Mouse (Mus musculus): Measurements from ENCODE around the gene Med16. TPM values are rescaled to one million over a fixed set of nuclear protein-coding genes. Genes with fewer than 3 reads are reported as not detected.

The Med16 gene
- polyA plus RNA-seq, 1 experiment from 2014 or later, result 77.3 TPM

DNA sequence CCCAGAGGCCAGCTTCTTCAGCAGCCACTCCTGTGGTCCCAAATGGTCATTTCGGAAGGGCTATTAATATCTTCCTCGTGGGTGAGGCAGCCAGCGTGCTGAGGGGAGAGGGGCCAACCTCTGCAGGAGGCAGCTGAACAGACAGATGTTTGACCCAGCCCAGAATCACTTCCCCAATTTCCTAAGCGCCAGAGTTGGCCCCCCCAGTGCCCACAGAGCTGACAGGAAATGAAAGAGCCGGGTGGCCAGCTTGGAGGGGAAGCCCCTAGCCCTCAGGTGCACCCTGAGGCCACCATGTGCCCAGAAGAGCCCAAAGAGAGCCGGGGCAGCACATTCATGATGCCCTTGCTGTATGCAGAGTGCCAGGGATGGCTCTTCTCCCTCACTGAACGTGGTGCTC, 32.0 kb upstream of the Med16 start:
- peaks cover 80% of the 10 kb centered on the region for H3K4me1 ChIP-seq (replicated peaks)
- DNase-seq (ENCODE audit: low spot score), result no peak
- 71% methylated on average over 7 of the region's 7 CpGs for WGBS
- H3K27me3 ChIP-seq (ENCODE audit: insufficient read depth, poor library complexity, severe bottlenecking), result peaks cover 91% of the 10 kb centered on the region
- no peaks in the 10 kb centered on the region for H3K9me3 ChIP-seq
- no peak overlapping the region for H3K4me3 ChIP-seq
- H3K36me3 ChIP-seq, result peaks cover 55% of the 10 kb centered on the region
- no peak overlapping the region for H3K27ac ChIP-seq

DNA sequence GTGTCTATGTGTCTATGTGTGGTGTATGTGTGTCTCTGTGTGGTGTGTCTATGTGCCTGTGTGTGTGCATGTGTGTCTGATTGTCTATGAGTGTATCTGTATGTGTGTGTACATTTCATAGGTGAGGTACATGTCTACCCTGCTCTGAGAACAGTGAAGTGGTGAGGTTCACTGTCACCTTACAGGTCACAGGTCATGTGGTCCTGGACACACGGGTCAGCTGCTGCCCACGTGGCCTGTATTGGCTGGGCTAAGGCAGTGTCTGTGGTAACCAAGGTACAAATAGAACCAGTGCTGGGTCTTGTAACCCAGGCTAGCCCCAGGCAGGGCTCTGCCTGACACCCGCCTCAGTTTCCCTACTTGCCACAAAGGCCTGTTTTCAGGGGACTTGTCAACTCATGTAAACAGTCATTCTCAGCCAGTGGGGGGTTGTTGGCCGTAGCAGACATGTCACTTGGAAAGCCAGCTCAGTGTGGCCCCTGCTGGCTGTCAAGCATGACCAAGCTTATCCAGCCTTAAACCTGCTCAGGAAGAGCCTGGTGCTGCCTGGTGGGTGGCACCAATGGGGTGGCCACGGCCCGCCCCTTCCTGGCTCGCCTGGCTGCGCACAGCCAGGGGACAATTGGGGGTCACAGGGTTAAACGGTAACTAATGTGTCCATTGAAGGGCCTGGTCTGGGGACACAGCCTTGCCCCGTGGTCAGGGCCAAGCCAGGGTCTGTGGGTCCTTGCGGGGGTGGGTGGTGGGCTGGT, 29.2 kb upstream of the Med16 start:
- Histone ChIP-seq H3K4me1 (replicated peaks) (peaks cover 80% of the 10 kb centered on the region), H3K9me3 (no peaks in the 10 kb centered on the region), H3K27ac (peak overlapping the region; percentile 56; the same call in 1 of the 2 replicates), H3K4me3 (peak overlapping the region; percentile 16; the same call in 1 of the 2 replicates), H3K27me3 (ENCODE audit: insufficient read depth, poor library complexity, severe bottlenecking) (peaks cover 93% of the 10 kb centered on the region), H3K36me3 (peaks cover 80% of the 10 kb centered on the region)
- 37% methylated on average over 11 of the region's 11 CpGs for WGBS
- DNase-seq (ENCODE audit: low spot score), result no peak

DNA sequence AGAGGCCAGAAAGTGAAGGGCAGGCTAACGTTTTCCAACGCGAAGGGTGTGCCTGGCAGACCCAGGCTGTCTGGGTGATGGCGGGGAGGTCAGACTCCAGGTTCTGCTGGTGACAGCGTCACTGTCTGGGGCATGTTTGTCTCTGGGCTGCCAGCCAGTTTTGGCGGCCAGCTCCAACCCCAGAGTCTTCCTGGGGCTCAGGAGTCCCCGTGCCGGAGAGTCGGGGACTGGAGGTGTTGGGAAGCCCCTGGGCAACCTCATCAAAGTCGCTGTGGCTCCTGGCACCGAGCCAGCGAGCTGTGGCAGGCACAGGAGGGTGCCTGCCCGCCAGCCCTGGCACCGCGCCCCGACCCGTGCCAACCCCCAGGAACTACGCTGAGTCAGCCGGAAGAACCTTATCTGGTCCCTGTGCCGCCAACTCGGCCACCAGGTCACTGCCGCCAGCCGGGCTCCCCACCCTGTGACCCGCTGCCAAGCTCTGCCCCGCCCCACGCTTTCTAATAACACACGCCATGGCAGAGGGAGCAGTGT, 28.3 kb upstream of the Med16 start:
- peaks cover 89% of the 10 kb centered on the region for H3K4me1 ChIP-seq (replicated peaks)
- no peak for DNase-seq (ENCODE audit: low spot score)
- WGBS, result 86% methylated on average over 27 of the region's 27 CpGs
- peaks cover 86% of the 10 kb centered on the region for H3K36me3 ChIP-seq
- H3K27me3 ChIP-seq (ENCODE audit: insufficient read depth, poor library complexity, severe bottlenecking), result peaks cover 96% of the 10 kb centered on the region
- no peak overlapping the region; the same call in 1 of the 2 replicates for H3K27ac ChIP-seq
- H3K4me3 ChIP-seq, result peak overlapping the region; percentile 6; the same call in 1 of the 2 replicates
- H3K9me3 ChIP-seq, result no peaks in the 10 kb centered on the region

DNA sequence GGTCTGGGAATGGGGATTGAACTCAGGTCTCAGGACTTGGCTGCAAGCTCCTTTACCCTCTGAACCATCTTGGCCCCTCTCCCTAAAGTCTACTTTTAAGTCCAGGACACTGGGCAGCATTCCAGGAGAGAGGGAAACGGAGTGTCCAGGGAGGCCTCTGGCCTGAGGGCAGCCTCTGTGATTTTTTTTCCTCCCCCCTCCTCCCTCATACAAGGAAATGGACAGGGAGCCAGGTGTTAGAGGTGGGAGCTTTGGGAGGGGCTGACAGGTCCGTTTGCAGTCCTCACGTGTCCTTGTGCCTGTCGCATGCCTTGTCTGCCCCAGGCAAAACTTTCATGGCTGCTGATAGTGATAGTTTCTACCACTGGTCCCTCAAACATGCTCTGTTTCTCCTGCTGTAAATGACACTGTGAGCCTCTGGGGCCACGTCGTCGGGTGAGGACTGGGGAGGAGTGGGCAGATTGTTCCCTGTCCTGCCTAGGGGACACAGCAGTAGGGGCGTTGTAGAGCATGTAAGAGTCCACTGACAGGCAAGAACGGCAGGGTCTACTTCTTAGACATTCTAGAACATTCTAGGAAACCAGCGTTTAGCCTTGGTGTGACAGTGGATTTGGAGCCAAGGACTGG, 27.7 kb upstream of the Med16 start:
- Histone ChIP-seq H3K27me3 (ENCODE audit: insufficient read depth, poor library complexity, severe bottlenecking) (peaks cover 98% of the 10 kb centered on the region), H3K27ac (no peak overlapping the region; the same call in 1 of the 2 replicates), H3K36me3 (peaks cover 86% of the 10 kb centered on the region), H3K4me3 (no peak overlapping the region), H3K9me3 (no peaks in the 10 kb centered on the region), H3K4me1 (replicated peaks) (peaks cover 95% of the 10 kb centered on the region)
- DNase-seq (ENCODE audit: low spot score), result no peak
- WGBS, result 78% methylated on average over 10 of the region's 10 CpGs

DNA sequence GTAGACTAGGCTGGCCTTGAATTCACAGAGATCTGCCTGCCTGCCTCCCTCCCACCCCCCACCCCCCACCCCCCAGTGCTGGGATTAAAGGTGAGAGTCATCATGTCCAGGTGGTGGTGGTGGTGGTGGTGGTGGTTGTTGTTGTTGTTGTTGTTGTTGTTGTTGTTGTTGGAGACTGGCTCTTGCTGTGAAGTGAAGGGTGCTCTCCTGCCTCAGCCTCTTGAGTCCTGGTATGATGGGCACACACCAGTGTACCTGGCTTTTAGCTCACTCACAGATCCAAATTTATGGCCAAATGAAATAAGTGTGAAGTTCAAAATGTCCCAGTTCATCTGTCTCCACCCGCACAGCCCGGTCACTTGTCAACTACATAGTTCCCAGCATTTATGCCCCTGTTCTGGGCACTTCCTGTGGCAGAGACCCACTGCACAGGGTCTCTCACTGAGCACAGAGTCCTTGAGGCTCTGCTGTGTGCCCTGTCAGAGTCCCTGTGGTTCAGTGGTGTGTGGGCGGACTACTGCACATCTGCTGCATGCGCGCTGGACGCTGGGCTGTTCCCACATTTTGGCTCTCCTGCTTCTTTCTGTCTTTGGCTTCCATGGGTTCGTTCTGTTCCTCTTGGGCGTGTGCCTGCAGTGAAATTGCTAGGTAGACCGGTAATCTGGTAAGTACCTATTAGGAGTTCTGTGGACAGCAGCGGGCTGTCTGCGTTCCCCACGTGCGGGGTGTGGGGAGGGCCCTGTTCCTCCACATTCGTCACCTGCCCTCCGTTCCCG, 26.3 kb upstream of the Med16 start:
- no peak for DNase-seq (ENCODE audit: low spot score)
- Histone ChIP-seq H3K4me3 (no peak overlapping the region; the same call in 1 of the 2 replicates), H3K4me1 (replicated peaks) (peaks cover 98% of the 10 kb centered on the region), H3K27ac (peak overlapping the region; percentile 81), H3K27me3 (ENCODE audit: insufficient read depth, poor library complexity, severe bottlenecking) (peaks cover 98% of the 10 kb centered on the region), H3K36me3 (peaks cover 90% of the 10 kb centered on the region), H3K9me3 (no peaks in the 10 kb centered on the region)
- WGBS, result 91% methylated on average over 16 of the region's 16 CpGs

DNA sequence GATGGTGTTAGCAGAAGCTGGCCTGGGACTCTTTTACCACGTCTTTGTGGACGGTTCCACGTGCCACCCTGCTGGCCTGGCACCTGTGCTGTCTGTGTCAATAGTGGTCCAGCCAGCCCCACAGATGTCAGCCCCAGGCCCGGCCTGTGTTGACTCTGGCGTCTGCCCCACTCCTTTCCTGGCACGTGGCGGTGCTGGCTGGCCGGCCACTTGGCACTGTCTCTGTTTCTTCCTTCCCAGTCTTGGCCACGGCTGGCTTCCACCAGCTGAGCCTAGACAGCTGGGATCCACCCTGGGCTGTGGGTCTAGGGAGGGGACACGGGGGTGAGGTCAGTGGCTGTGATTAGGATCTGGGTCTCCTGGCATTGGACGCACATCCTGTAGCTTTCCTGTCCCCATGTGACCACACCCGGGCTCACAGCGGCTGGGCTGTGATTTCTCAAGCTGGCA, 25.6 kb upstream of the Med16 start:
- H3K4me3 ChIP-seq, result peak overlapping the region; percentile 29; the same call in 1 of the 2 replicates
- no peaks in the 10 kb centered on the region for H3K9me3 ChIP-seq
- 71% methylated on average over 13 of the region's 13 CpGs for WGBS
- peaks cover 99% of the 10 kb centered on the region for H3K4me1 ChIP-seq (replicated peaks)
- no peak for DNase-seq (ENCODE audit: low spot score)
- peaks cover 96% of the 10 kb centered on the region for H3K27me3 ChIP-seq (ENCODE audit: insufficient read depth, poor library complexity, severe bottlenecking)
- H3K27ac ChIP-seq, result peak overlapping the region; percentile 81
- H3K36me3 ChIP-seq, result peaks cover 86% of the 10 kb centered on the region

DNA sequence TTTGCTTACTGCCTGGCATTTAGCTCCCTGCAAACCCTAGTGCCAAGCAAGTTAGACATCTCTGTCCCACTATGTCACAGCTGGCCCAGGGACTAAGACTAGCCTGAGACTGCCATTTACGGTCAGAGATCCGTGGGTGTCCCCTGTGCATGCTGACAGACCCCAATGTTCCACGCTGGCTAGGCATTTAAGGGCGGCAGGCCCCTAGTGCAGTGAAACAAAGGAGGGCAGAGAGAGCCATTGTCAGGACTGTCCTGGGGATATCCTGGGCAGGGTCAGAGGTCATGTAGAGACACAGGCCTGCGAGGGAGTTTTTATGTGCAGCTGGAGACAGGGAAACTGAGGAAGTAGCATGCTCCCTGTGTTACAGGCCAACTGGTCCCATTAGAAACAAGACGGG, 25.1 kb upstream of the Med16 start:
- no peak for DNase-seq (ENCODE audit: low spot score)
- peaks cover 92% of the 10 kb centered on the region for H3K27me3 ChIP-seq (ENCODE audit: insufficient read depth, poor library complexity, severe bottlenecking)
- peaks cover 82% of the 10 kb centered on the region for H3K36me3 ChIP-seq
- peak overlapping the region; percentile 81 for H3K27ac ChIP-seq
- peak overlapping the region; percentile 29; the same call in 1 of the 2 replicates for H3K4me3 ChIP-seq
- peaks cover 99% of the 10 kb centered on the region for H3K4me1 ChIP-seq (replicated peaks)
- H3K9me3 ChIP-seq, result no peaks in the 10 kb centered on the region
- 29% methylated on average over 6 of the region's 6 CpGs for WGBS

DNA sequence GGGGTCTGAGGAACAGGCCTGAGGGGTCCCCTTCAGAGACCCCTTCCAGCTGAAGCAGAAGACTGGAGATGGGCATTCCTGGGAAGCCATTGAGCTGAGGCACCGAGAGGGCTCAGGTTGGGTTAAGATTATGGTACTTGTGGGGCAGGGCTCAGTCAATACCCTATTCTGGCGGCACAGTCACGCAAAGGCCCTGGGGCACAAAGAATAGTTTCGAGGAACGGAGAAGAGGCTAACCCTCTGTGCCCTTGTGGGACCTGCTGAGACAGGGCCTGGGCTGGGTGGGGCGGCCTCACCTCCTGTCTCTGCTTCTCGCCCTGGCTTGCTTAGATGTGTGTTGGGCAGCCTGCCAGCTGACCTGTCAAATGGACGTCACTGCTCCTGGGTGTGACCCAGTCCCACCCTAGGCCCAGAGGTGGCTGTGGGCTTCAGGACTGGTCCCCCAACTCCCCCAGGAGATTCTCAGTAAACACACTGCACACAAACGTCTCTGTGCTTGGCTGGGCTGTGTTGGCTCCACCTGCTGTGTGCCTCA, 24.5 kb upstream of the Med16 start:
- Histone ChIP-seq H3K4me3 (peak overlapping the region; percentile 29), H3K36me3 (peaks cover 75% of the 10 kb centered on the region), H3K27ac (peak overlapping the region; percentile 81), H3K27me3 (ENCODE audit: insufficient read depth, poor library complexity, severe bottlenecking) (peaks cover 85% of the 10 kb centered on the region), H3K4me1 (replicated peaks) (peaks cover 99% of the 10 kb centered on the region), H3K9me3 (no peaks in the 10 kb centered on the region)
- no peak for DNase-seq (ENCODE audit: low spot score)
- 63% methylated on average over 9 of the region's 9 CpGs for WGBS

DNA sequence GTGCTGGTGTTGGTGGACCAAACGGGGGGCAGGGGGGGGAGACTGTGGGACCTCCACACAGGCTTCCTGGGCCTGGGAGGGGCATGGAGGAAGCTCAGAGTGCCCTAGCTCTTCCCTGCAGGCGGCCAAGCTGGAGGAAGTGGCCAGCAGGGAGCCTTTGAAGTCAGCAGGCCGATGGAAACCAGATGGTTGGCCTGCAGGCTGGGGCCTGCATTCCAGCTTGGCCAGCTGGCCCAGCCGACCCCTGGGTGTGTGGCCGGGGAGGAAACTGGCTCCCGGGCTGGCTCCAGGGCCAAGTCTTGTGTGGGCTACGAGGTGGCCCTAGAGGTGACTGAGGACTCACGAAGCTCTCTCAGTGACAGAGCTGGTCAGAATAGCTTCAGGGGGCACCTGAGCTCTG, 24.0 kb upstream of the Med16 start:
- H3K27ac ChIP-seq, result peak overlapping the region; percentile 81
- DNase-seq (ENCODE audit: low spot score), result peak; percentile 76
- peak overlapping the region; percentile 29 for H3K4me3 ChIP-seq
- peaks cover 99% of the 10 kb centered on the region for H3K4me1 ChIP-seq (replicated peaks)
- WGBS, result 8% methylated on average over 8 of the region's 8 CpGs
- no peaks in the 10 kb centered on the region for H3K9me3 ChIP-seq
- peaks cover 82% of the 10 kb centered on the region for H3K27me3 ChIP-seq (ENCODE audit: insufficient read depth, poor library complexity, severe bottlenecking)
- peaks cover 70% of the 10 kb centered on the region for H3K36me3 ChIP-seq

DNA sequence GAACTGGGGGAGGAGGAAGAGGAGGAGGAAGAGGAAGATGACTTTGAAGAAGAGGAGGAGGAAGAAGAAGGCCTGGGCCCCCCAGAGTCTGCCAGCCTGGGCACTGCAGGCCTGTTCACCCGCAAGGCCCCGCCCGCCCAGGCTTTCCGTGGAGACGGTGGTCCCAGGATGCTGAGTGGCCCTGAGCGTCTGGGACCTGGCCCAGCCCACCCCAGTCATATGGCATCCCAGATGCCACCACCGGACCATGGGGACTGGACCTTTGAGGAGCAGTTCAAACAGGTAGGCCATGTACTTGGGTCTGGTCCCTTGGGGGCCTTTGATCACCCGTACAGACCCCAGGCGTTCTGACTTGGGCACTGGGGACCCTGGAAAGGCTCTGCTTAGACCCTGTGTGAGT, 23.1 kb upstream of the Med16 start:
- peak overlapping the region; percentile 81 for H3K27ac ChIP-seq
- H3K4me3 ChIP-seq, result 0 out of 2 replicates have a peak overlapping the region, but pooled peaks have one; percentile 6
- H3K27me3 ChIP-seq (ENCODE audit: insufficient read depth, poor library complexity, severe bottlenecking), result peaks cover 73% of the 10 kb centered on the region
- WGBS, result 85% methylated on average over 9 of the region's 9 CpGs
- H3K9me3 ChIP-seq, result no peaks in the 10 kb centered on the region
- peaks cover 62% of the 10 kb centered on the region for H3K36me3 ChIP-seq
- H3K4me1 ChIP-seq (replicated peaks), result peaks cover 98% of the 10 kb centered on the region
- DNase-seq (ENCODE audit: low spot score), result no peak

DNA sequence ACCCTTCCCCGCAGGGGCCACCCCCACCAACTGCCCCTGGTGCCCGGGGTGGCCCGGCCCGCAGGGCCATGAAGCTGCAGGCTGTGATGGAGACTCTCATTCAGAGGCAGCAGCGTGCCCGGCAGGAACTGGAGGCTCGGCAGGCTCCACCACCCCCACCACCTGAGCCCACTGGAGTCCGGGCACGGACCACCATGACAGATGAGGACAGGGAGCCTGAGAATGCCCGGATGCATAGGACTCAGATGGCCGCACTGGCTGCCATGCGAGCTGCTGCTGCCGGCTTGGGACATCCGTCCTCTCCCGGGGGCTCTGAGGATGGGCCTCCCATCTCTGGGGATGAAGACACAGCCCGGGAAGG, 22.1 kb upstream of the Med16 start:
- no peaks in the 10 kb centered on the region for H3K9me3 ChIP-seq
- WGBS, result 85% methylated on average over 16 of the region's 16 CpGs
- peak overlapping the region; percentile 18; the same call in 1 of the 2 replicates for H3K27ac ChIP-seq
- DNase-seq (ENCODE audit: low spot score), result no peak
- peak overlapping the region; percentile 95; the same call in 1 of the 2 replicates for H3K4me3 ChIP-seq
- H3K36me3 ChIP-seq, result peaks cover 54% of the 10 kb centered on the region
- peaks cover 70% of the 10 kb centered on the region for H3K27me3 ChIP-seq (ENCODE audit: insufficient read depth, poor library complexity, severe bottlenecking)
- H3K4me1 ChIP-seq (replicated peaks), result peaks cover 99% of the 10 kb centered on the region

Measured in hindbrain, embryonic 10.5 days (tissue).